Mouse (Mus musculus) spleen, adult 10 weeks (tissue): ENCODE measurements around the gene Krtap3-2. TPM values are rescaled to one million over a fixed set of nuclear protein-coding genes. Genes with fewer than 3 reads are reported as not detected.

Experiments used
- polyA plus RNA-seq: library from polyadenylated mRNA; stranded (reverse); fragments of 350-450 nt; fragmentation: Illumina TruSeq; extraction: RNeasy Lipid Tissue Mini Kit (QIAGEN cat#74804); gene quantifications from one replicate; pipeline ENCODE4 v1.2.3, GENCODE M21; 2015; ENCODE audit warnings: low replicate concordance; ENCODE audit not compliant: insufficient read depth

The Krtap3-2 gene
- polyA plus RNA-seq = not detected

GRCm38 (mm10) chr11:99556753-99557152 lies at the start of gene Krtap3-2:
Gene Krtap3-2 (minus strand): TSS chr11:99556853.

DNA sequence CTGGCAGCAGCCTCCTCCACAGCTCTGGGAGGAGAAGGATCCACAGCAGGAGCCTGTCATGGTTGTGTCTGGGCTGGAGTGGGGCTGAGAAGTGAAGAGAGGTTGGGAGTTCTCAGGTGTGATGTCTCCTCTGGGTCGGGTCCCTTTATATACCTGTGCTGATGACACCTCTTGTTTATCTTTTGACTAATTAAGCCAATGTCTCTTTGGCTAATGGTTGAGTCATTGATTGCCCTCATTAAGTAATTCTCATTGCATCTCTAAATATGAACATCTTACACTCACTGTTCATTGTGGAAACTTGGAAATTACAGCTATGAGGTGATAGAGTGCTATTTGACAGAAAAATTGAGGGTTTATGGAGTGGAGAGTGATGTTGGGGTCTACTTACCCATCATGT lies 46.6 kb upstream of the Krtap3-2 start, which contains the start of gene Gm11938:
Gene Gm11938 (minus strand): TSS at position 101 of the 400 bp plus-strand sequence.

DNA sequence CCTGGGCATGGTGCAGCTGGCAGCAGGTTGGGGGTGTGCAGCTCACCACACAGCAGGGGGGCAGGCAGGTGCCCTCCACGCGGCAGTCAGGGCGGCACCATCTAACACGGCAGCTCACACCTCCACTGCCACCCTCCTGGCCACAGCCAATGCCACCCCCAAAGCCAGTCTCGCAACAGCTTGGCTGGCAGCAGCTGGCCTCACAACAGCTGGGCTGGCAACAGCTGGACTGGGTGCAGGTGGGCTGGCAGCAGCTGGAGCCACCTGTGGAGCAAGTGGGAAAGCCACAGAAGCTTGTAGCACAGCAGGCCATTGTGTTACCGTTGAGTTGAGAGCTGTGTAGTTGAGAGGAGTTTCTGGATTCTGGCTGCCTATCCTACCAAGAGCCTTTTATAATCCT lies 41.1 kb upstream of the Krtap3-2 start, which contains the start of gene Krtap9-3:
Gene Krtap9-3 (minus strand): TSS at position 364 of the 400 bp plus-strand sequence.

GRCm38 (mm10) chr11:99590981-99591380 lies 34.3 kb upstream of the Krtap3-2 start, which contains the start of gene Krtap1-3:
Gene Krtap1-3 (minus strand): TSS chr11:99591339.

DNA sequence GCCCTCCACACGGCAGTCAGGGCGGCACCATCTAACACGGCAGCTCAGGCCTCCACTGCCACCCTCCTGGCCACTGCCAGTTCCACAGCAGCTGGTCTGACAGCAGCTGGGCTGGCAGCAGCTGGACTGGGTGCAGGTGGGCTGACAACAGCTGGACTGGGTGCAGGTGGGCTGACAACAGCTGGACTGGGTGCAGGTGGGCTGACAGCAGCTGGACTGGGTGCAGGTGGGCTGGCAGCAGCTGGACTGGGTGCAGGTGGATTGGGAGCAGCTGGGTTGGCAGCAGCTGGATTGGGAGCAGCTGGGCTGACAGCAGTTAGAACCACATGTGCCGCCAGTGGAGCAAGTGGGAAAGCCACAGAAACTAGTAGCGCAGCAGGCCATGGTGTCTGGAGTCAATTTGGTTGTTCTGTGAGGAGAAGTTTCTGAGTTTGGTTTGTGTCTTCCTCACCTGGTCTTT lies 26.6 kb upstream of the Krtap3-2 start, which contains the start of gene Krtap1-4:
Gene Krtap1-4 (minus strand): TSS at position 410 of the 460 bp plus-strand sequence.

GRCm38 (mm10) chr11:99580636-99581035 lies 24.0 kb upstream of the Krtap3-2 start, which contains the start of gene Krtap1-5:
Gene Krtap1-5 (minus strand): TSS chr11:99581016.

GRCm38 (mm10) chr11:99566530-99566929 lies 9.9 kb upstream of the Krtap3-2 start, which contains the start of gene Krtap3-1:
Gene Krtap3-1 (minus strand): TSS chr11:99566630.

GRCm38 (mm10) chr11:99559366-99559765 lies 2.7 kb upstream of the Krtap3-2 start, which contains the start of gene Gm11939:
Gene Gm11939 (minus strand): TSS chr11:99559466.

DNA sequence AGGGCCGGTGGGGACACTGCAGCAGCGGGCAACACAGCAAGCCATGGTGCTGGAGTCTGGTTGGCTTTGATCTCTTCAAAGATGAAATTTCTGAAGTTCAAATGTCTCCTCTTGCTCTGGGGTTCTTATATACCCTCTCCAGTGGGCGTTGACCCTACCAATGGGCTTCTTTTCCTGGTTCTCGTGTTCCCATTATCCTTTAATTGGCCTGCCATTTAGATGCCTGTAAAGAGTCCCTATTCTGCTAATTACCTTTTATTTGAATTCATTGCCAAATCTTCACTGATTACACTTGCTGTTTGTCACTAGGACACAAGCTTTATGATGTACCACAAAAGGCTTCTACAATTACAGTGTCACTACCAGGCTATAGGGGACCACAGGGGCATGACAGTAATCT lies 5.9 kb downstream of the Krtap3-2 start, which contains the start of gene Krtap3-3:
Gene Krtap3-3 (minus strand): TSS at position 101 of the 400 bp plus-strand sequence.

GRCm38 (mm10) chr11:99521288-99521860 lies 35.3 kb downstream of the Krtap3-2 start, which contains the start of gene Krt39:
Gene Krt39 (minus strand): TSS chr11:99521338.

Other genes starting within 250 kb of the Krtap3-2 start
- not detected for gene Krt25, start 233.9 kb downstream of the Krtap3-2 start, polyA plus RNA-seq
- gene Krt26, start 218.9 kb downstream of the Krtap3-2 start, polyA plus RNA-seq = not detected
- not detected for gene Krt27, start 205.7 kb downstream of the Krtap3-2 start, polyA plus RNA-seq
- gene Krt28, start 181.9 kb downstream of the Krtap3-2 start, polyA plus RNA-seq = not detected
- gene Krt10, start 167.5 kb downstream of the Krtap3-2 start, polyA plus RNA-seq = 6.0 TPM
- not detected for gene Krt12, start 134.6 kb downstream of the Krtap3-2 start, polyA plus RNA-seq
- gene Krt20, start 118.7 kb downstream of the Krtap3-2 start, polyA plus RNA-seq = 1.9 TPM
- gene Krt23, start 63.7 kb downstream of the Krtap3-2 start, polyA plus RNA-seq = not detected
- not detected for gene Krt39, start 35.5 kb downstream of the Krtap3-2 start, polyA plus RNA-seq
- not detected for gene Krt40, start 13.7 kb downstream of the Krtap3-2 start, polyA plus RNA-seq
- not detected for gene Krtap3-3, start 6.0 kb downstream of the Krtap3-2 start, polyA plus RNA-seq
- not detected for gene Gm11939, start 2.6 kb upstream of the Krtap3-2 start, polyA plus RNA-seq
- gene Krtap3-1, start 9.8 kb upstream of the Krtap3-2 start, polyA plus RNA-seq = not detected
- not detected for gene Krtap1-5, start 24.2 kb upstream of the Krtap3-2 start, polyA plus RNA-seq
- not detected for gene Krtap1-4, start 26.8 kb upstream of the Krtap3-2 start, polyA plus RNA-seq
- gene Krtap1-3, start 34.5 kb upstream of the Krtap3-2 start, polyA plus RNA-seq = not detected
- not detected for gene Krtap9-3, start 41.3 kb upstream of the Krtap3-2 start, polyA plus RNA-seq
- not detected for gene Gm11938, start 46.5 kb upstream of the Krtap3-2 start, polyA plus RNA-seq
- gene Gm11937, start 53.3 kb upstream of the Krtap3-2 start, polyA plus RNA-seq = not detected
- gene Krtap2-4, start 58.0 kb upstream of the Krtap3-2 start, polyA plus RNA-seq = not detected
- gene Gm11562, start 63.6 kb upstream of the Krtap3-2 start, polyA plus RNA-seq = not detected
- gene Krtap4-1, start 71.4 kb upstream of the Krtap3-2 start, polyA plus RNA-seq = not detected
- gene Krtap4-2, start 78.2 kb upstream of the Krtap3-2 start, polyA plus RNA-seq = not detected
- not detected for gene Krtap4-7, start 87.2 kb upstream of the Krtap3-2 start, polyA plus RNA-seq
- gene Gm11555, start 93.4 kb upstream of the Krtap3-2 start, polyA plus RNA-seq = not detected
- not detected for gene Gm11563, start 102.1 kb upstream of the Krtap3-2 start, polyA plus RNA-seq
- not detected for gene Krtap4-6, start 109.1 kb upstream of the Krtap3-2 start, polyA plus RNA-seq
- gene Gm14190, start 133.9 kb upstream of the Krtap3-2 start, polyA plus RNA-seq = not detected
- not detected for gene Gm14180, start 177.4 kb upstream of the Krtap3-2 start, polyA plus RNA-seq
- not detected for gene Gm11595, start 216.1 kb upstream of the Krtap3-2 start, polyA plus RNA-seq
- gene Krtap4-8, start 223.9 kb upstream of the Krtap3-2 start, polyA plus RNA-seq = not detected
- not detected for gene Krtap4-9, start 228.3 kb upstream of the Krtap3-2 start, polyA plus RNA-seq
- gene Gm11596, start 236.6 kb upstream of the Krtap3-2 start, polyA plus RNA-seq = not detected
- gene Gm11569, start 242.1 kb upstream of the Krtap3-2 start, polyA plus RNA-seq = not detected
- gene Gm11554, start 247.6 kb upstream of the Krtap3-2 start, polyA plus RNA-seq = not detected